Mouse (Mus musculus): Measurements from ENCODE around the gene Lrriq1. TPM values are rescaled to one million over a fixed set of nuclear protein-coding genes. Genes with fewer than 3 reads are reported as not detected.

The Lrriq1 gene
- polyA plus RNA-seq, 1 experiment from 2014 or later: 3.1 TPM

- peaks cover 69% of the 10 kb centered on the region for H3K27me3 ChIP-seq
- no peak for ATAC-seq
- peaks cover 14% of the 10 kb centered on the region for H3K4me1 ChIP-seq (replicated peaks)
- H3K36me3 ChIP-seq: no peaks in the 10 kb centered on the region
- WGBS: 1% methylated on average over 20 of the region's 20 CpGs
- H3K4me3 ChIP-seq (replicated peaks): no peak overlapping the region
- no peaks in the 10 kb centered on the region for H3K9me3 ChIP-seq
- no peak overlapping the region for H3K27ac ChIP-seq
- H3K9ac ChIP-seq (replicated peaks): no peak overlapping the region
- H3K4me2 ChIP-seq (replicated peaks): no peak overlapping the region
These were observed 208.7 kb downstream of the Lrriq1 start for GRCm38 (mm10) chr10:103027226-103027930.

- no peaks in the 10 kb centered on the region for H3K9me3 ChIP-seq
- H3K9ac ChIP-seq (replicated peaks): no peak overlapping the region
- H3K27ac ChIP-seq: no peak overlapping the region
- no peaks in the 10 kb centered on the region for H3K36me3 ChIP-seq
- peaks cover 62% of the 10 kb centered on the region for H3K27me3 ChIP-seq
- peaks cover 14% of the 10 kb centered on the region for H3K4me1 ChIP-seq (replicated peaks)
- H3K4me3 ChIP-seq (replicated peaks): no peak overlapping the region
- WGBS: under 1% methylated on average over 17 of the region's 17 CpGs
- no peak for ATAC-seq
- H3K4me2 ChIP-seq (replicated peaks): no peak overlapping the region
These were observed 209.4 kb downstream of the Lrriq1 start for GRCm38 (mm10) chr10:103026636-103027225.

GRCm38 (mm10) chr10:103002556-103002955 is 233.6 kb downstream of the Lrriq1 start:
- 85% methylated on average over 2 of the region's 2 CpGs for WGBS
- no peak for ATAC-seq
- no peak overlapping the region for H3K4me3 ChIP-seq (replicated peaks)
- H3K27ac ChIP-seq: no peak overlapping the region
- H3K27me3 ChIP-seq: no peaks in the 10 kb centered on the region
- no peaks in the 10 kb centered on the region for H3K9me3 ChIP-seq
- no peak overlapping the region for H3K9ac ChIP-seq (replicated peaks)
- H3K4me2 ChIP-seq (replicated peaks): no peak overlapping the region
- H3K4me1 ChIP-seq (replicated peaks): no peaks in the 10 kb centered on the region
- no peaks in the 10 kb centered on the region for H3K36me3 ChIP-seq

GRCm38 (mm10) chr10:103000902-103001301 is 235.2 kb downstream of the Lrriq1 start:
- Histone ChIP-seq H3K4me1 (replicated peaks) (no peaks in the 10 kb centered on the region), H3K36me3 (no peaks in the 10 kb centered on the region), H3K27ac (no peak overlapping the region), H3K27me3 (no peaks in the 10 kb centered on the region), H3K4me3 (replicated peaks) (no peak overlapping the region), H3K9me3 (no peaks in the 10 kb centered on the region), H3K9ac (replicated peaks) (no peak overlapping the region), H3K4me2 (replicated peaks) (no peak overlapping the region)
- ATAC-seq: no peak
- WGBS: 80% methylated on average over 8 of the region's 8 CpGs

- no peak overlapping the region for H3K9ac ChIP-seq (replicated peaks)
- no peaks in the 10 kb centered on the region for H3K36me3 ChIP-seq
- no peaks in the 10 kb centered on the region for H3K4me1 ChIP-seq (replicated peaks)
- no peak overlapping the region for H3K4me2 ChIP-seq (replicated peaks)
- H3K27me3 ChIP-seq: no peaks in the 10 kb centered on the region
- no peaks in the 10 kb centered on the region for H3K9me3 ChIP-seq
- no peak for ATAC-seq
- no peak overlapping the region for H3K4me3 ChIP-seq (replicated peaks)
- no peak overlapping the region for H3K27ac ChIP-seq
These were observed 236.5 kb downstream of the Lrriq1 start for GRCm38 (mm10) chr10:102999584-102999983.

Other genes starting within 250 kb of the Lrriq1 start
- 0.38 and 0.43 TPM in 2 replicates for gene Alx1, start 206.1 kb downstream of the Lrriq1 start, polyA plus RNA-seq (2015; fragmentation: Nextera tagmentation; extraction: Ambion mirVana)
- gene Slc6a15, start 131.5 kb upstream of the Lrriq1 start, polyA plus RNA-seq (2015; fragmentation: Nextera tagmentation; extraction: Ambion mirVana): 25.6 and 27.6 TPM in 2 replicates